Mouse (Mus musculus) liver (tissue): ENCODE measurements around the gene Spata2l.
A peak's percentile ranks its signal among the peaks of the same experiment; 100 is the strongest.
"Not testable (repeated sequence)": the region's sequence is repeated elsewhere in the genome, so short reads cannot be mapped to it uniquely, and the experiment has no call there.

ENCODE experiments used
- DNase-seq: peaks from one replicate; pipeline ENCODE4 v3.0.0-alpha.2; 2020; ENCODE audit warnings: mixed read lengths

Spata2l gene

GRCm38 (mm10) chr8:123245543-123245942 is 9.5 kb upstream of the Spata2l start:
- no peak for DNase-seq

DNA sequence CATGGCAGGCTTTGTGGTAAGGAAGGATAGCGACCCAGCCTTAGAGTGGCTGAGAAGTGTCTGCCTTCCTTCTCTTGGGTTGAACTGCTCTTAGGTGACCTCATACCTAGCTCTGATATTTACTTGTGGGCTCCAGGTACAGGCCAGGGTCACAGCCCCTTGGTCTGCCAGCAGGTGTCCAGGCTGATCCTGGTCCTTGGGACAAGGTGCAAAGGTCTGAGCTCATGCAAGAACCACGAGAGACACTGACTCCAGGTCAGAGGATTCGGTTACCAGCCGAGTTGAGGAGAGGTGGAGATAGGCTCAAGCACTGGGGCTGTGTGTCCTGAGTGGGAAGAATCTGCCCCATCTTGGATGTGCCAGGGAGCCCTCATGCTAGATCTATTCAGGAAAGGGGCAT is 8.3 kb upstream of the Spata2l start:
- DNase-seq: no peak

- no peak for DNase-seq
Observed at GRCm38 (mm10) chr8:123243053-123243452, 7.0 kb upstream of the Spata2l start.

DNA sequence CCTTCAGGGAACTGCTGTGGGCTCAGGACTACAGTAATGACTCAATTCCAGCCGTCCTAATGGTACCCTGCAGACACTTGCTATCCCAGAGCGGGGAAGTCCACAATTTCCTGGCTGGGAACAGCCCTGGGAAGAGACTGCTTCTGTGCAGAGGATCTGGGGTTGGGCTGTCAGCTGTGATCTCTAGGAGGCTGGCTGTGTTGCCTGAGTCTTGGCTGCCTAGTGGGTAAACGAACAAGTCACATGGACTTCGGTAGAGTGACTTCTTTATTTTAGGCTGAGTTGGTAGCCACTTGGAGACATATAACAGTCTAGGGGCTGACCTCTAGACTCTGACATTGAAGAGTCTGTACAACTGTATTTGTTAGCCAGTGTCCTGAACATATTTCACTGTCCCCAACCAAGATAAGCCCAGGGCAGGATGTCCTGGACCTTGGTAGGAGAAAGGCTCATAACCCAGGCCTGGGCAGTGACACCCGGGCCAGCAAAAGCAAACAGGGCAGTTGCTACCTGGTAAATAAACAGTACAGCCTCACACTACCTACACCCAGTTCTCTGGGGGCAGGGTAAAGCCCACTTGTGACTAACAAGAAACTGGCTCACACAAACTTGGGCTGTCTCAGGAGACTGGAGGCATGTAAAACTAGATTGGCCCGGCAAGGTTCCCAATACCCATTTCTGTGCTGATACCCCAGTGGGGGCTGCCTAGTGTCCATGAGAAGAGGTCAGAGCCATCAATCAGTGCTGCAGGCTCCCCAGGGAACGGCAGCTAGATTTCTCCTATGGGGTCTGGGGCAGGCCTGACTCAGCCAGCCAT is 6.3 kb upstream of the Spata2l start:
- DNase-seq: no peak

DNA sequence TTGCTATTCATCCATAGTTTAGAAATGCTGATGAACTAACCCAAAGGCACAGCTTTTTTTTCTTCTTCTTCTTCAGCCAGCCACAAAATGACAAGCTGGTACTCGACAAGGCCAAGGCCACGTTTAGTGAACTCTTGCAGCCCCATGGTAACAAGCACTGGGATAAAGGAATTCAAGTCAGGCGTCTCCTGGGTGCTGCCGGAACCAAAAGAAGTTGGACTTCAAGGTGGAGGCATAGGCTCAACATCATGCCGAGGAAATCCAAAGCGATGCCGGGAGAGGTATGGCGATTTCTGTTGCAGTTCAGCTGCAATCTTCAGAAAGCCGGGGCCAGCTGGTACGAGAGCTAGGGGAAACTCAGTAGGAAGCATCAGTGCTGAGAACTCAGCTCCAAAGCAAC is 3.4 kb upstream of the Spata2l start:
- no peak for DNase-seq

DNA sequence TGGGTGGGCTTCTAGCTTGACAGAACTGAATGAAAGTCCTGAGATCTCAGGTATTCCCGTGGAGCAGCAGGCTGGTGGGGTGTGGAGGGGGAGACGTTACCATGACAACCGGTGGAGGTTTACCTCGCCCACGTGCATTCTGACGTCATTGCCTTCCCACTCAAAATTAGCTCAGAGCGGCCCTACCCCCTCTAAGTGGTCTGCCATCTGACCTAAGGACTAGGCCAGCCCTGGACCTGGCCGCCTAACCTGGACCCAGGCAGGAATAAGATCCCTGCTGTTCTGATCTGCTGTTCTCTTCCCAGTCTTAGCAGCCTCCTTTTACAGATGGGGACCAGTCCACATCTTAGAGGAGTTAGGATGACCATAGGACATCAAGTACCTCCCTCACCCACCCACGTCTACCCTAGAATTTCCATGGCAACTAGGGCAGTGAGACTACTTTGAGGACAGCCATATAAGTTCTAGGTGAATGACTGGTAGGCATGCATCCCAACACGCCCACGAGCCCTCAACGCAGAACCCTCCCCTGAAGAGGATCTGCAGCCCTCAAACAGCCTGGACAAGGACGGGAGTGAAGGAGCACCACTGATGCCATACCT is 1.0 kb downstream of the Spata2l start:
- DNase-seq: no peak

GRCm38 (mm10) chr8:123233760-123234159 is 2.3 kb downstream of the Spata2l start:
- no peak for DNase-seq

DNA sequence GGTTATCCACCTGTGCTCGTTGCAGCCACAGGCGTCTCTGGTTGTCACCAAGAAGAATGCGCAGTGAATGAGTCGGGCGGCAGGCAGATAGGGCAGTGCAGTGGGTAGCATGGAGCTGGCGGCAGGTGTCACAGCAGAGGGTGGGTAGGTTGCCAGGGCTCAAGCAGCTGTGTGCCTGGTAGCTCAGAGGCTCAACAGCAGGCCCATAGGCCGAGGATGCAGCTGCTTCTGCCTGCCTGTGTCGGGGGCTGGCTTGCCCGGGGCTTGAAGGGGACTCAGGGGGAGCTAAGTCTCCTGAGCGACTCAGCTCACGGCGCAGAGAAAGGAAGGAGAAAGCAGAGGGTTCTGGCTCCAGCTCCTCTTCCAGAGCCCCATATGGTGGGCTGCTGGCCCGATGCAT is 2.7 kb downstream of the Spata2l start:
- DNase-seq: no peak

GRCm38 (mm10) chr8:123232553-123232952 is 3.5 kb downstream of the Spata2l start:
- DNase-seq: no peak

DNA sequence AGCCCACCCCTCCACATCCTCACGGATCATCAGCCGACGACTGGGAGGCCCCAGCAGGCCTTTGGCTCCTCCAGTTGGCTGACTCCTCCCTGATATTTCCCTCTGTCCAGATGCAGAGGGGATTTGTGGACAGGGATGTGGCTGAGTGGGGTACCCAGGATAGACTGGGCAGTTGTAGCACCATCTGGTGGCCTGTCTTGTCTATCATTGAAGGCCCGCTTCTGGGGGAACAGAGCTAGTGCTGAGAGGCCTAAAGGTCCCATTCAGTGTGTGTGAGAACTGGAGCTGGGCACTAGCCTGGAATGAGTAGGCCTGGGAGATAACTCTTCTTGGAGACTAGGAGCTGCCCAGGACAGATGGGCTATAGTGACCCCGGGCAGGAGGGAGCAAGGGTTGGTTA is 4.3 kb downstream of the Spata2l start:
- DNase-seq: no peak

- DNase-seq: not testable (repeated sequence)
Observed at GRCm38 (mm10) chr8:123230326-123230725, 5.7 kb downstream of the Spata2l start.

- DNase-seq: no peak
Observed at GRCm38 (mm10) chr8:123228416-123228815, 7.6 kb downstream of the Spata2l start.

DNA sequence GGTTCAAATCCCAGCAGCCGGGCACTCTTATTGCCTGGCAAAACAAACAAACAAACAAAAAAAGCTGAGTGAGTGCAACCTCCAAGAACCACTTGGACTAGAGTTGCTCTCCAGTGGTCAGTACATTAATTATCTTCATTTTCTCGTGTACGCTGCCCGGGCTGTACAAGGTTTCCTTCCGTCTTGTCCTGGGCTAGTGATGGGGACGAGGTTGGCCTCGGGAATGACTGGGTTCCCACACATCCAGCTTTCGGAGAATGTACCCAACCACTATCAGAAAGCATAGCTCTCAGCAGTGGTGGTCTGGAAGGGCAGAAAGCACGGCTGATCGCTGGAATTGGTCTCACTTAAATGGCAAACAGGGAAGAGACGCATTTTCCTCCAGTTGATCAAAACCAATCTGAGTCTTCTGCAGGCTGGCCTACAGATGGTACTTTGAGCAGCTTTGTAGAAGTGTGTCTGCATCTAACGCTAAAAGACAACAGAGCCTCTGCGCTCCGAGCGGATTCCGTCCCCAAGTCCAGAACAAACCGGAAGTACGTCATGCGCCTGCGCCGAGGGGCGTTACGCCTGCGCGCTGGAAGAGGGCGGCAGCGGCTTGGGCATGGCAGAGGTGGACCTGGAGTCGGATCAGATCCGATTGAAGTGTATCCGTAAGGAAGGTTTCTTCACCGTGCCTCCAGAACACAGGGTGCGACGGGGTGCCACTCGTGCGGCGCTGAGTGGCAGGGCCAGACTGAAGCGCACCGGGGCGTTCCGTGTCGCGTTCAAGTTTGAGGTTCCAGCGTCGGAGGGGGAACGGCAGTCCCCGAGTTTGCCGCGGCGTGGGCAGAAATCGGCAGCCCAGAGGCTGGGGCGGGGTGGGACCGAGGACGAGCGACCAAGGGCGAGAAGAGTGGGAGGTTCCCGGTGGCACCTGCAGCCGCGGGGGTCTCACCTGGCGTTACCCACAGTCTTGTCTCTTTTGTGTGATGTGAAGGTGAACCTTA is 11.5 kb downstream of the Spata2l start, which contains the start of gene Cdk10:
Gene Cdk10 (plus strand): TSS at position 565 of the 989 bp plus-strand sequence.
- peak; percentile 92 for DNase-seq

- no peak for DNase-seq
Observed at GRCm38 (mm10) chr8:123220917-123221316, 15.1 kb downstream of the Spata2l start.

GRCm38 (mm10) chr8:123215430-123215829 is 20.6 kb downstream of the Spata2l start:
- DNase-seq: no peak

DNA sequence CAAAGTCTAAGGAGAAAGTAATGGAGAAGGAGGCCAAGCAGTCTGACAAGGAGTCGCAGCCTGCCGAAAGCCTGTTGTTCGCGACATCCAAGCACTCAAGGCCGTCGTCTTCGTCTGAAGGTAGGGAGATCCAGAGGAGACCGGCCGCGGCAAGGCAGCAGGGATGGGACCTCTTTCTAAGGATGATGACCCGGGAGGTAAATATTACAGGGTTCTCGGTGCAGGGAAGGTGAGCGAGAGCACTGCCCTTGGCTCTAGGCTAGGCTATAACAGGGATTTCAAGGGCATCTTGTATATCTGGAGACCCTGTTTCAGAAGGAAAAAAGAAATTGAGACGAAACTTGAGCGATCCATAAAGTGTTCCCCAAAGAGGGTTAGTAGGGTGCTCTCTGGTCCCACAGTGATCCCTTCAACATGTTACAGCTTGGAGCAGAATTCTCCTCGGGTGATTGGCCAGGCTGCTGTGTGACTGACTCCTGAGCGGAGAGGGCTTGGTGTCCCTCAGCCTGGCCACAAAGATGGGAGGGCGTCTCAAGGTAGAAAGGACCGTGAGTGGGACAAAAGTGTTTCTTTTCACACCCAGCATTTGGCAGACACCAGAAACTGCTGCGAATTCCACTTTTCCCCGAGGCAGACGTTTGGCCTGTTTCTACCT is 22.8 kb downstream of the Spata2l start:
- no peak for DNase-seq

DNA sequence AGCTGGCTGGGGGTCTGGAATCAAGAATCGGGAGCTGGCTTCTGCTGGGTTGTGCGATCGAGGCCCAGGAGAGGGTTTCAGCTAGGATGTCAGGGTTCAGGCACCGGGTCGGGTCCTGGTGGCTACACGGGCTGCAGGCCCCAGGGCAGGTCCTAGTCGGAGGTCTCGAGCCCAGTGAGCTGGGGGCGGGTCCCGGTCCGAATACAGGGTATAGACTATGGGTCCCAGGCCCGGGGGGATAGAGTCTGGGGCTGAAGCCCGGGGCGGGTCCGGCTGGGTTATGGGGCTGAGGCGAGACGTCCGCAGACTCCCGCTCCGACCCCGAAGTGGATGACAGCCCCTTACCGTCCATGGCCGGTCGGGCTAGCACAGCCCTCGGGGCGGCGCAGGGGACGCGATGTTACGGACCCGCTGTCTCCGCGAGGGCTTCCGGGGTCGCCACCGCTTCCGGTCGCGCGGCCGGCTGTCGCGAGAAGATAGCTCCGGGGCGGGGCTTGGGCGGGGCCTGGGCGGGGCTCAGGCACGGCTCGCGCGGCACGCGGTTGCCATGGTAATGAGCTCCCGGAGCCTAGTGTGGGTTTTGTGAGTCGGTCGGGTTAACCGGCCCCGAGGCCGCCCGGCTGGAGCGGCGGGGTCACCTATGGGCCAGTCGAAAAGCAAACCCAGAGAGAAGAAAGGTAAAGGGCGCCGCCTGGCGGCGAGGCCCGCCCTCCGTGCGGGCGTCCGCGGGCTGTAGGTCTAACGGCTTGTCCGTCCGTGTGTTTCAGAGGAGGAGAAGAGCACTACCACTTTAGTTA is 23.5 kb downstream of the Spata2l start, which contains the start of the genes Chmp1a and Spata33:
Gene Chmp1a (minus strand): TSS at position 443 of the 797 bp plus-strand sequence.
Gene Spata33 (plus strand): TSS at position 512 of the 797 bp plus-strand sequence.
- peak; percentile 97 for DNase-seq

DNA sequence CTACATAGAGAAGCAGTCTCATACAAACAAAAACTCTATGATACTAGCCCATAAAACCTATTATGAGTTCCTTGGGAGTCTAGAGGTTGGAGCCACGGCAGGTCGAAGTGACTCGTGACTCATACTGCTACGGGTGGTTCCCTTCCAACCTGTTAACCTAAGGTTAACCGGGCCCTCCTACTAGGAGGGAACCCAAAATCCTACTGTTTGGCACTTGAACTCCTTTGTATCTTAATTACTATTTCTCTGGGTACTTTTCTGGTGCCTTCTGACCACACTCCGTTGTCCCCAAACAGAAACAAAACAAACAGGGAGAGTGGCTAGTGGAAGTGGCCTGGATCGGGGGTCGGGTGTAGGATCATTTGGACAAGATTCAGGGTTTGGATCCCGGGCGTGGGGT is 24.2 kb downstream of the Spata2l start:
- no peak for DNase-seq

DNA sequence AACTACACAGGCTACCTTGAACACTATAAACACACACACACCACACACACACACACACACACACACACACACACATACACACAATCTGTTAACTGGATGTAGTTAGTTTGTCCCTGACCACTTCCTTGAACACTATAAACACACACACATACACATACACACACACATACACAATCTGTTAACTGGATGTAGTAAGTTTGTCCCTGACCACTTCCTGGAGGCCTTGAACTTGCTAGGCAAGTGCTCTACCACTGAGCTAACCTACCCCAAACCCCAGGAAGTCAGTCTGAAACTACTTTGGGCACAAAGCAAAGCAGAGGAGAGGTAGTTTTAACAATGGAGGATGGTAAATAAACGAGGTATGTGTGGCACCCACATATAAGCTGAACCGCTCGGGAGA is 32.5 kb downstream of the Spata2l start:
- no peak for DNase-seq

DNA sequence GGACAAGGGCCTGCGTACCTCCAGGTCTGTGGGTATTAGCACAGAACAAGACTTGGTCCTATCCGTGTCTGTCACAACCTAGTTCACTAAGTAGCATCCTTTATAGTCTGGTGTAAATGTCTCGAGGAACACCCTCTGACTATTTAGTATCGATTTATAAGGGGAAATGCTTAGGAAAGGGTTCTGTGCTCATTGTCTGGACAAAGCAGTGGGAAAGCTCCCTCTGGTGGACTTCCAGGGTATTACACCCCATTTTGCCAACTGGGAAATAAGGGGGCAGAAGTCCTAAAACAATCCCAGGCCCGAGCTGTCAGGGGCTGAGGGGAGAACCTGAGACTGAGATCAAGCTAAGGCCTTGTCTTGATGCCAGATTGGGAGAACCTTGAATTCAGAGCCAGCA is 33.7 kb downstream of the Spata2l start:
- DNase-seq: peak; percentile 74

DNA sequence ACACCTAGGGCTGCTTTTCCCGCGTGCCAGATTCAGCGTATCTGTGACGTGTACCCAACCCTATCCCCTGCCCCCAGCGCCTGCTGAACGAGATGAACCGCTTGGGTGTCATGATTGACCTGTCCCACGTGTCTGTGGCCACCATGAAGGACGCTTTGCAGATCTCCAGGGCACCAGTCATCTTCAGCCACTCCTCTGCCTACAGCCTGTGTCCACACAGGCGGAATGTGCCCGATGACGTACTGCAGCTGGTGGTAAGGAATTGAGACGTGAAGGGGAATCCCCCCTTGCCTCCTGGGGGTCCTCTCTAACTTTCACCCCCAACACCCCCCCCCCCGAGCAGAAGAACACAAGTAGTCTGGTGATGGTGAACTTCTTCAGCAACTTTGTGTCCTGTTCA is 36.2 kb downstream of the Spata2l start:
- no peak for DNase-seq

DNA sequence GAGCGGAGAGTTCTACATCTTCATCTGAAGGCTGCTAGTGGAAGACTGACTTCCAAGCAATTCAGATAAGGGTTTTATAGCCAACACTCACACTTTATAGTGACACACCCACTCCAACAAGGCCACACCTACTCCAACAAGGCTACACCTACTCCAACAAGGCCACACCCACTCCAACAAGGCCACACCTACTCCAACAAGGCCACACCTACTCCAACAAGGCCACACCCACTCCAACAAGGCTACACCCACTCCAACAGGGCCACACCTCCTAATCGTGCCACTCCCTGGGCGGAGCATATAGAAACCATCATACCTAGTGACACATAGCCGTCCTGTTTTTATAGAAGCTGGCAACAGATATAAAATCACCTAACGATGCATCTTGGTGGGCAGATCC is 39.0 kb downstream of the Spata2l start:
- peak; percentile 68 for DNase-seq
